Mouse (Mus musculus) heart, embryonic 13.5 days (tissue): Measurements from ENCODE around the gene Tbc1d22a. TPM values are rescaled to one million over a fixed set of nuclear protein-coding genes. Genes with fewer than 3 reads are reported as not detected.

ENCODE experiments used
- ATAC-seq: fragments of 200-750 bp; cut with Nextera tagmentation; 2 replicates; pipeline ENCODE4 v1.8.0; 2017; ENCODE audit warnings: moderate TSS enrichment; ENCODE audit not compliant: insufficient number of reproducible peaks, low FRiP score, low TSS enrichment; ENCODE audit errors: extremely low read depth
- H3K27ac ChIP-seq: fragments of 300-500 bp; sonication (generic); replicated peaks from 2 replicates; pipeline ENCODE4 v1.5.1; 2015; ENCODE audit warnings: moderate library complexity, mild to moderate bottlenecking, inconsistent platforms
- H3K27me3 ChIP-seq: fragments of 300-500 bp; sonication (generic); replicated peaks from 2 replicates; pipeline ENCODE4 v1.6.1; 2015; ENCODE audit warnings: mild to moderate bottlenecking, inconsistent platforms
- H3K36me3 ChIP-seq: fragments of 300-500 bp; sonication (generic); 2 replicates; pipeline ENCODE4 v1.6.1; 2015; ENCODE audit warnings: mild to moderate bottlenecking, inconsistent platforms
- H3K4me1 ChIP-seq: fragments of 300-500 bp; sonication (generic); 2 replicates; pipeline ENCODE4 v1.6.1; 2015; ENCODE audit warnings: inconsistent platforms
- H3K4me2 ChIP-seq: fragments of 300-500 bp; sonication (generic); 2 replicates; pipeline ENCODE4 v1.6.1; 2015; ENCODE audit warnings: inconsistent platforms, mild to moderate bottlenecking, moderate library complexity
- H3K4me3 ChIP-seq: fragments of 300-500 bp; sonication (generic); 2 replicates; pipeline ENCODE4 v1.5.1; 2015; ENCODE audit warnings: moderate library complexity, mild to moderate bottlenecking, inconsistent platforms
- H3K9ac ChIP-seq: fragments of 300-500 bp; sonication (generic); 2 replicates; pipeline ENCODE4 v1.6.1; 2015; ENCODE audit warnings: inconsistent platforms, mild to moderate bottlenecking, moderate library complexity
- H3K9me3 ChIP-seq: fragments of 300-500 bp; sonication (generic); 2 replicates; pipeline ENCODE4 v1.6.1; 2016; ENCODE audit warnings: inconsistent platforms
- WGBS: fragments of 180-500 bp; shearing (Covaris S2); methylation state at CpG from one replicate; pipeline ENCODE4 v1.1.7; 2015; ENCODE audit warnings: mixed read lengths; 5-methylcytosine and 5-hydroxymethylcytosine counted together
- polyA plus RNA-seq: library from polyadenylated mRNA; unstranded; fragments of >200 nt; fragmentation: Nextera tagmentation; extraction: Ambion mirVana; gene quantifications from 2 replicates; pipeline ENCODE4 v1.2.1, GENCODE M21; 2015

Tbc1d22a gene
- polyA plus RNA-seq, 1 experiment from 2014 or later, result 9.1 TPM

DNA sequence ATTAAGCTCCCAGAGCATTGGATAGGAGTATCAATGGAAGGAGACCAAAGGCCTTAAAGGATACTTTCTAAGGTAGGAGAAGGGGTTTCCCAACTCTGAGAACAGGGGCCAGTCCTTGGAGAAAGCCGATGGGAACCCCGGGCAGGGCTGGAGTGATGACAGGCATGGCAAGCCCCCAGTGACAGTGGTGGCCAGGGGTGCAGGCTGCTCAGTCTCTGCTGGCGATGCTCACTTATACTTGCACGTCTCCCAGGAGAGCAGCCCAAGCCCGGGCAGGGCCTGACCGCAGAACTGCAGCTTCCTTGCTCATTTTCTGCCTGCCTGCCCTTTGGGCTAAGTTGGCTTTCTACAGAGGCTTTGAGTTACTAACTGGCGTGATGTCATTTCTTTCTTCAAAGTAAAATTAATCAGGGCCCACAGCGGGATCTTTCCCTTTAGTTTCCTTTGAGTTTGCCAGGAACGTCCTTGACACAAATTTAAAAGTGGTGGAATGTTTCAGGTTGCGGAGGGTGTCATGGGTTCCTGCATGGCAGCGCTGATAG lies 217.4 kb downstream of the Tbc1d22a start:
- peaks cover 11% of the 10 kb centered on the region for H3K4me1 ChIP-seq
- 78% methylated on average over 11 of the region's 11 CpGs for WGBS
- H3K36me3 ChIP-seq, result no peaks in the 10 kb centered on the region
- no peak for ATAC-seq
- no peak overlapping the region for H3K4me3 ChIP-seq
- H3K27me3 ChIP-seq, result peaks cover 74% of the 10 kb centered on the region
- H3K9ac ChIP-seq, result no peak overlapping the region
- no peak overlapping the region for H3K4me2 ChIP-seq
- no peaks in the 10 kb centered on the region for H3K9me3 ChIP-seq
- H3K27ac ChIP-seq, result no peak overlapping the region

- no peaks in the 10 kb centered on the region for H3K9me3 ChIP-seq
- H3K27me3 ChIP-seq, result peaks cover 78% of the 10 kb centered on the region
- no peak overlapping the region for H3K4me2 ChIP-seq
- H3K9ac ChIP-seq, result no peak overlapping the region
- H3K4me1 ChIP-seq, result no peaks in the 10 kb centered on the region
- H3K27ac ChIP-seq, result no peak overlapping the region
- H3K36me3 ChIP-seq, result no peaks in the 10 kb centered on the region
- ATAC-seq, result no peak
- H3K4me3 ChIP-seq, result no peak overlapping the region
Measured at GRCm38 (mm10) chr15:86432791-86433190, 218.5 kb downstream of the Tbc1d22a start.

DNA sequence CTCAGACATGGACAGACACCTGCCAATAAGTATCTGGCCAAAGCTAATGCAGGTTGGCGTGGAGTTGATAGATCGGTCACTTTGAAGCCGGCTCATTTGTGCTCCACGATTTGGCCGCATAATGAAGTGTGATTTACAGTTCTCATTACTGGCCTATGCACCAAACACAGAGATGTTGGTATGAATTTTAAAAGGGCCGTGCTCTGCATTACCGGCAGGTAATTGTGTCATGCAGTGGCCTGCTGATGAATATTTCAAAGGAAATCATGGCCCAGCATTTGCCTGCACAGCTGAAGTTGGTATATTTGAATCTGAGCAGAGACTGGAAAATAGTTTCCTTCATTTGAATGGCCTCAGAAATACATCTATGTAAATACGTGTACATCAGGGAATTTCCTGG lies 219.1 kb downstream of the Tbc1d22a start:
- Histone ChIP-seq H3K4me2 (no peak overlapping the region), H3K9ac (no peak overlapping the region), H3K4me1 (no peaks in the 10 kb centered on the region), H3K27me3 (peaks cover 79% of the 10 kb centered on the region), H3K27ac (no peak overlapping the region), H3K9me3 (no peaks in the 10 kb centered on the region), H3K4me3 (no peak overlapping the region), H3K36me3 (no peaks in the 10 kb centered on the region)
- WGBS, result 91% methylated on average over 8 of the region's 8 CpGs
- ATAC-seq, result no peak

- H3K9ac ChIP-seq, result no peak overlapping the region
- H3K4me1 ChIP-seq, result peaks cover 4% of the 10 kb centered on the region
- H3K27ac ChIP-seq, result no peak overlapping the region
- H3K36me3 ChIP-seq, result no peaks in the 10 kb centered on the region
- H3K27me3 ChIP-seq, result peaks cover 78% of the 10 kb centered on the region
- no peaks in the 10 kb centered on the region for H3K9me3 ChIP-seq
- H3K4me2 ChIP-seq, result no peak overlapping the region
- no peak for ATAC-seq
- no peak overlapping the region for H3K4me3 ChIP-seq
- 81% methylated on average over 3 of the region's 3 CpGs for WGBS
Measured at GRCm38 (mm10) chr15:86434241-86434640, 220.0 kb downstream of the Tbc1d22a start.

DNA sequence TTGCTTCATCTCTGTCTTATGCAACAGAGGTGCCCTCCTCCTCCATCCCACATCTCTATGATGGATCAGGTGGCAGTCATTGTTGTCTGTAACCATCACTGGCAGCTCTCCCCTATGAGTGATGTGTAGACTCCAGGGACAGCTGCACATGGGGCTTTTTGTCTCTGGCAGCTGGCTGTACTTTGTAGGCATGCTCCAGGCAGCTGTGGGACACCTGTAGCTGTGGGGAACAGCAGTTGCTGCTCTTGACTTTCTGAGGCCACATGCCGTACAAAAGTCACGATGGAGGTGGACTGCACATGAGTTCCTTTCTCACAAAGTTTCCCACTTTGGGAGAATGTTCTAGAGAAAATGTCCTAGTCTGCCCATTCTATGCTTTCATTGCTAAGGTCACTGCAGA lies 223.1 kb downstream of the Tbc1d22a start:
- Histone ChIP-seq H3K4me1 (peaks cover 10% of the 10 kb centered on the region), H3K9me3 (no peaks in the 10 kb centered on the region), H3K4me3 (no peak overlapping the region), H3K36me3 (no peaks in the 10 kb centered on the region), H3K9ac (no peak overlapping the region), H3K27ac (no peak overlapping the region), H3K27me3 (peaks cover 67% of the 10 kb centered on the region), H3K4me2 (no peak overlapping the region)
- WGBS, result 89% methylated on average over 2 of the region's 2 CpGs
- ATAC-seq, result no peak

- 73% methylated on average over 15 of the region's 15 CpGs for WGBS
- Histone ChIP-seq H3K9ac (no peak overlapping the region), H3K4me2 (no peak overlapping the region), H3K4me3 (no peak overlapping the region), H3K9me3 (no peaks in the 10 kb centered on the region), H3K36me3 (no peaks in the 10 kb centered on the region), H3K27ac (no peak overlapping the region), H3K27me3 (peaks cover 60% of the 10 kb centered on the region), H3K4me1 (peaks cover 10% of the 10 kb centered on the region)
- no peak for ATAC-seq
Measured at GRCm38 (mm10) chr15:86439015-86439796, 224.9 kb downstream of the Tbc1d22a start.

DNA sequence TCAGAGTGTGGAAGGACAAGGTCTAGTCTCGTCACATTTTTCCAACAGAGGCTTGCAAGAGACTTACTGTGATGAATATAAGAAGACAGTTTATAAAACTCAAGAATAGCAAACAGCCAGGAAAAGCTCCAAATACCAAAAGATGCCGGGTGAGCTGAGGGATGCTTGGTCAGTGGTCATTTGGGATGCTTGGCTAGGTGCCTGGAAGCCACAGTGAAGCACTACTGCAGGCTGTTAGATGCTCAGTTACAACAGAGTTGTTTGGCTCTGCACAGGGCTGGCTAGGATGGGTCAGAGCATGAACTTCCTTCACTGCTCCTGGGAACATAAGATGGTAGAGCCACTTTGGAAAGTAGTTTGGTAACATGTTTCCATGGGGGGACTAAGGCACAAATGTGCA lies 230.0 kb downstream of the Tbc1d22a start:
- 78% methylated on average over 2 of the region's 2 CpGs for WGBS
- Histone ChIP-seq H3K27me3 (peaks cover 57% of the 10 kb centered on the region), H3K9me3 (no peaks in the 10 kb centered on the region), H3K4me2 (no peak overlapping the region), H3K9ac (no peak overlapping the region), H3K36me3 (0 out of 2 replicates have a peak, but pooled peaks cover 1% of the 10 kb centered on the region), H3K4me3 (no peak overlapping the region), H3K27ac (no peak overlapping the region), H3K4me1 (peaks cover 13% of the 10 kb centered on the region)
- no peak for ATAC-seq

- H3K4me3 ChIP-seq, result no peak overlapping the region
- H3K27me3 ChIP-seq, result peaks cover 59% of the 10 kb centered on the region
- no peak overlapping the region for H3K27ac ChIP-seq
- H3K9ac ChIP-seq, result no peak overlapping the region
- 0 out of 2 replicates have a peak, but pooled peaks cover 2% of the 10 kb centered on the region for H3K36me3 ChIP-seq
- peaks cover 7% of the 10 kb centered on the region; the same call in 1 of the 2 replicates for H3K4me1 ChIP-seq
- H3K9me3 ChIP-seq, result no peaks in the 10 kb centered on the region
- H3K4me2 ChIP-seq, result no peak overlapping the region
- ATAC-seq, result no peak
Measured at GRCm38 (mm10) chr15:86446064-86446463, 231.8 kb downstream of the Tbc1d22a start.

DNA sequence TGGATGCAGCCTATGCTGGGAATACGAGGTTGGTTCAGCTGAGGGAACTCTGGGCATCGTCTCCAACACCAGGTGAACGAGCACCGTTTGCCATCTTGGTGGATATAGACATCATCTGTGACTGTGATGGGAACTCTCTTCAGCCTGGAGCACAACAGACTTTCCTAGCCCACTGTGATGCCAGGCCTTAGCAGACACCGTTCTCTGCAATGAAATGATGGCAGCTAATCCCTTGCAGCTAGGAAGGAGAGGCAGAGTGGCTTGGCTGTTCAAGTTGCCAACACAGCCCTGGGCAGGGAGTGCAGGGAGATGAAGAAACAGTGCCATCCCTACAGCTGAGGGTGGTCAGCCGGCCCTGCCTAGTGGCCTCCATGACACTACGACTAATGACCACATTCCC lies 233.0 kb downstream of the Tbc1d22a start:
- H3K4me3 ChIP-seq, result no peak overlapping the region
- ATAC-seq, result no peak
- H3K9ac ChIP-seq, result no peak overlapping the region
- no peak overlapping the region for H3K27ac ChIP-seq
- H3K4me2 ChIP-seq, result no peak overlapping the region
- H3K4me1 ChIP-seq, result peaks cover 7% of the 10 kb centered on the region; the same call in 1 of the 2 replicates
- no peaks in the 10 kb centered on the region for H3K9me3 ChIP-seq
- H3K27me3 ChIP-seq, result peaks cover 48% of the 10 kb centered on the region
- 0 out of 2 replicates have a peak, but pooled peaks cover 2% of the 10 kb centered on the region for H3K36me3 ChIP-seq
- WGBS, result 85% methylated on average over 7 of the region's 7 CpGs

DNA sequence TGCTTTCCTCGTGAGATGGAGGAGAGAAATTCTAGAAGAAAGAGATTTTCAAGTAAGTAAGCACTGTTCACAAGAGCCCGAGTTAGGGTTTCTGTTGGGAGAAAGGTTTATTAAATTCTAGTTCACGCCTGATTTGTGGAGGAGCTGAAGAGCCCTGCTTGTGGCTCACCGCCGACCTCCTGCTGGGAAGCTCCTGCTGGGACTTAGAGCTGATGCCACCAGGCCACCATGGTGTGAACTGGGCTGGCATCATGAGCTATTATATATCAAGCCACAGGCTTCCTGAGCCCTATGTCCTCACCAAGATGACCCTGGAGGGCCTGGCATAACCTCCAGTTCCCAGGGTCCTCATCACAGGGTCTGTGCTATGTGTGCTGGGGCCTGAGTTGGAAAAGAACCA lies 235.0 kb downstream of the Tbc1d22a start:
- ATAC-seq, result no peak
- Histone ChIP-seq H3K27me3 (peaks cover 57% of the 10 kb centered on the region), H3K4me3 (no peak overlapping the region), H3K27ac (no peak overlapping the region), H3K4me1 (peaks cover 7% of the 10 kb centered on the region; the same call in 1 of the 2 replicates), H3K36me3 (0 out of 2 replicates have a peak, but pooled peaks cover 2% of the 10 kb centered on the region), H3K9me3 (no peaks in the 10 kb centered on the region), H3K4me2 (no peak overlapping the region), H3K9ac (no peak overlapping the region)
- WGBS, result 82% methylated on average over 5 of the region's 5 CpGs

DNA sequence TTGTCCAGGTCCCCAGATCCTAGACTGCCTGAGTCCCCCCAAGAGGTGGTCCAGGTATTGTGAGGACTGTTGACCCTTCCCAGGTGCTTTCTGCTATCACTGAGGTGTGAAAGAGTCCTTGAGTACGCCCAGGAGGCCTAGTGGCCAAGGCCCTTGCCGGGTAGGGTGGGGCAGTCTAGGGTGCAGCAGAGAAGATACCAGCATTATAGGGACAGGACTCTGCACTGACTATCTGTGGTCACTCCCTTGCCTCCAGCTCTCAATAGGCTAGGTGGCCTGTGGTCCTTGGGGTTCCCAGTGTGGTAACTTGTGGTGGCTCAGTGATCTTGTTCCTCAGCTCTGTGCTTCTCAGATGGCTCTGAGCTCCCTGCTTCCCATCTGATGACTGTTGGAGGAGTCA lies 235.5 kb downstream of the Tbc1d22a start:
- 0 out of 2 replicates have a peak, but pooled peaks cover 2% of the 10 kb centered on the region for H3K36me3 ChIP-seq
- H3K9me3 ChIP-seq, result no peaks in the 10 kb centered on the region
- WGBS, result 82% methylated on average over 2 of the region's 2 CpGs
- no peak overlapping the region for H3K27ac ChIP-seq
- ATAC-seq, result no peak
- H3K9ac ChIP-seq, result no peak overlapping the region
- H3K4me2 ChIP-seq, result no peak overlapping the region
- no peak overlapping the region for H3K4me3 ChIP-seq
- H3K4me1 ChIP-seq, result peaks cover 7% of the 10 kb centered on the region; the same call in 1 of the 2 replicates
- peaks cover 55% of the 10 kb centered on the region for H3K27me3 ChIP-seq

DNA sequence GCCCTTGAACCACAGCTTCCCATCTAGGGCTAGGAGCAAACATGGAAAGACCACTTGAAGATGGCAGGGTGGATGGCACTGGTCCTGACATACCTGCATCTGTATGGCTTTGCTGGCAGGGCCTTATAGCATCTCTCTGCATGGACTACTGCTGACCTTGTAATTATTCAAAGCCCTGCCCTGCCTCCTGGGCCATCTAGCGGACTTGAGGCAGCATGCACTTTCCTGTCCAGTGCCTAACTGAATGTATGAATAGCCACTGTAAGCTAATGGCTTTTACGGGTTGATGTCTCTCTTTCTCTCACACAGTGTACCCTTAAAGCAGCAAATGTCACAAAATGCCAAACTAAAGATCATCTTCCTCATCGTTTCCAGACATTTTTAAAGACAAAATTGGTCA lies 245.2 kb downstream of the Tbc1d22a start:
- H3K4me1 ChIP-seq, result no peaks in the 10 kb centered on the region
- no peak overlapping the region for H3K27ac ChIP-seq
- peaks cover 21% of the 10 kb centered on the region; the same call in 1 of the 2 replicates for H3K27me3 ChIP-seq
- no peak for ATAC-seq
- WGBS, result 70% methylated on average over 3 of the region's 3 CpGs
- H3K4me3 ChIP-seq, result no peak overlapping the region
- no peak overlapping the region for H3K4me2 ChIP-seq
- H3K36me3 ChIP-seq, result no peaks in the 10 kb centered on the region
- H3K9ac ChIP-seq, result no peak overlapping the region
- no peaks in the 10 kb centered on the region for H3K9me3 ChIP-seq
